ENCODE assay signal across 8 mouse cellular contexts in genomic region chr13:42623491-42623890, GRCm38 (mm10). TPM values are rescaled to one million over a fixed set of nuclear protein-coding genes. Genes with fewer than 3 reads are reported as not detected.
A peak's percentile ranks its signal among the peaks of the same experiment; 100 is the strongest.
DNase-seq lines count a peak whose midpoint lies in the region; ATAC-seq lines count a peak whose summit lies in the region.

No protein-coding gene starts in this region.

- H3K4me1 ChIP-seq in hindbrain, embryonic 10.5 days (replicated peaks), result no peaks in the 10 kb centered on the region
- no peaks in the 10 kb centered on the region for H3K4me1 ChIP-seq in hindbrain, embryonic 16.5 days (ENCODE audit: control insufficient read depth, insufficient read depth, low read depth, low read length)

- intact Hi-C loops in gastrocnemius, postnatal 36 days (cut with DNase I), result no loop called here

- H3K27me3 ChIP-seq in hindbrain, embryonic 10.5 days (ENCODE audit: insufficient read depth, poor library complexity, severe bottlenecking), result no peaks in the 10 kb centered on the region
- no peaks in the 10 kb centered on the region for H3K27me3 ChIP-seq in hindbrain, embryonic 16.5 days (replicated peaks; ENCODE audit: control insufficient read depth, insufficient read depth, low read length)

- 51% methylated on average over 5 of the region's 5 CpGs for WGBS in hindbrain, embryonic 10.5 days
- WGBS in hindbrain, embryonic 16.5 days, result 56% methylated on average over 5 of the region's 5 CpGs

- no peak overlapping the region for H3K4me3 ChIP-seq in hindbrain, embryonic 10.5 days
- no peak overlapping the region for H3K4me3 ChIP-seq in hindbrain, embryonic 16.5 days (ENCODE audit: low read length)

- H3K36me3 ChIP-seq in hindbrain, embryonic 10.5 days, result no peaks in the 10 kb centered on the region
- no peaks in the 10 kb centered on the region for H3K36me3 ChIP-seq in hindbrain, embryonic 16.5 days (ENCODE audit: control insufficient read depth, insufficient read depth, low read length)

- no peak for ATAC-seq in hindbrain, embryonic 16.5 days

- H3K4me2 ChIP-seq in hindbrain, embryonic 16.5 days (ENCODE audit: low read length), result no peak overlapping the region

- H3K9ac ChIP-seq in hindbrain, embryonic 16.5 days (ENCODE audit: low read depth, low read length), result no peak overlapping the region

- peak; percentile 33 for DNase-seq in hindbrain, embryonic 10.5 days (ENCODE audit: low spot score)
- peak; percentile 16 for DNase-seq in ES-CJ7 (ENCODE audit: low read depth, low spot score)
- peak; percentile 50 for DNase-seq in cerebellum, adult 9-10 months
- DNase-seq in kidney, postnatal 14 days, result peak; percentile 54
- DNase-seq in lung, postnatal 14 days, result peak; percentile 54
- DNase-seq in gastrocnemius, postnatal 36 days, result no peak
- DNase-seq in urinary bladder, postnatal 4 days (ENCODE audit: low spot score in 2 of 2), result no peak

- no peak overlapping the region for H3K27ac ChIP-seq in hindbrain, embryonic 10.5 days
- no peak overlapping the region for H3K27ac ChIP-seq in hindbrain, embryonic 16.5 days (ENCODE audit: low read depth, low read length)

- no peaks in the 10 kb centered on the region for H3K9me3 ChIP-seq in hindbrain, embryonic 10.5 days
- no peaks in the 10 kb centered on the region for H3K9me3 ChIP-seq in hindbrain, embryonic 16.5 days (ENCODE audit: control insufficient read depth, low read length)

RNA-seq across cellular contexts. Expression of gene Phactr1, which starts 56.9 kb away (rescaled TPM):
- polyA plus RNA-seq in hindbrain, embryonic 10.5 days (2016; fragmentation: Nextera tagmentation; extraction: Ambion mirVana), result 15.1 and 22.0 TPM in 2 replicates
- 49.7 and 49.9 TPM in 2 replicates for polyA plus RNA-seq in hindbrain, embryonic 16.5 days (2015; fragmentation: Nextera tagmentation; extraction: Ambion mirVana)
- 1 to 10 TPM; 1.4 to 1.5 TPM for total RNA-seq in gastrocnemius, postnatal 36 days (2021)

Comparison
In these comparisons a context has a peak if more than half of its experiments do, and no peak if none do; other contexts are left out.
1. DNase-seq: peak in hindbrain, embryonic 10.5 days (single experiment), ES-CJ7 (single experiment), cerebellum, adult 9-10 months (single experiment), kidney, postnatal 14 days (single experiment) and lung, postnatal 14 days (single experiment); none in gastrocnemius, postnatal 36 days (0 of 2) and urinary bladder, postnatal 4 days (0 of 2).